Mouse (Mus musculus) kidney, postnatal 25 days (tissue): ENCODE data around the gene Nfkbid.
A peak's percentile ranks its signal among the peaks of the same experiment; 100 is the strongest.

Experiments used
- DNase-seq, 2 experiments: peaks; one replicate each; pipeline ENCODE4 v3.0.0; 2021; ENCODE audit warnings: mixed read lengths in 2 of 2

The Nfkbid gene

DNA sequence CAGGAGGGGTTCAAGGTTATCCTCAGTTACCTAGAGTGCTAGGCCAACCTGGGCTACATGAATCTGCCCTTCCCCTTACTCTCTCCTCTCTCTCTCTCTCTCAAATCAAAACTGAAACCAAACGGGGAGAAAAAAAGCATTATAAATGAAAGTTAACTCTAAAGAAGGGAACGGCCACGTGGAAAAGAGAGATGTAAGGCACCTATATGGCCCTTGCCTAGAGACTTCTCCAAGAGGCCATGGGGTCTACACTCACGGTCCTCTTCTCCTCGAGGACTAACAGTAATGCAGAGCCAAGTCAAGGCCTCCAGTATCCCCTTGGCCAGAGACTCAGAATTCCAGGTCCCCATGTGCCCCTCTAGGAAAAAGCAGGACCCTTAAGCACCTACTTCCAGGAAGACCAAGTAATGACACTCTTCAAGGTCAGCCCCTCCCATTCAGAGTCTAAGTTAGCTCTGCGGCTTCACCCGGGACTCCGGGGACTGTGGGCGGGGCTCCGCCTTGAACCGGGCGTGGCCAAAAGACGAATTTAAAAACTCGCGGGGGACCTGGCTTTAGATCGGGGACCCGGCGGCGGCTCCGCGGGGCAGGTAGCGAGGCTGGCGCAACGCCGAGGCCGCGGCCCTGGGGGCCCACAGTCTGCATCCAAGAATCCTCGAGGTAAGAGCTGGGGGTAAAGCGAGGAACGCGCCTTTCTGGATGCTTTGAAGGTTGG lies at the start of gene Nfkbid:
TSS of gene Nfkbid (plus strand) at position 558 of the 715 bp plus-strand sequence.
- DNase-seq: peak; percentile 75 to 80

DNA sequence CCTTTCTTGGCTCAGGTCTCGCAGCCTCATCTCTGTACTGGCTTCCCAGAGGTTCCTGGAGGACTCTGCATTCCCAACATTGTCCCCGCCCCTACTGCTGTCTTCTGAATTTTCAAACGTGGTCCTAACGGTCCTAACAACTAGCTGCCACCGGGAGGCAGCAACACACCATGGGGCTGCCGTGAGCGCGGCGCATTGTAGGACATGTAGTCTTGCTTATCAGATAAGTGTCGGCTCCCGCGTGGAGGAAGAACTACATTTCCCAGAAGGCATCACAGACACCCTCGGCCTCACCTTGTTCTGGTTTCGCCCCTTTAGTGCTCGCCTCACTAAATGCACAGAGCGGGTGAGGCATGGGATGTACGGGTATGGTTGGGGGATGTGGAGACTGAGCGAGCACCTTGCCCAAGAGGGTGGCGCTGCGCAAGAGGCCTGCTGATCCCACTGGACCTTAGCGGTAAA lies 48.0 kb upstream of the Nfkbid start:
- DNase-seq: peak; percentile 93 to 96

DNA sequence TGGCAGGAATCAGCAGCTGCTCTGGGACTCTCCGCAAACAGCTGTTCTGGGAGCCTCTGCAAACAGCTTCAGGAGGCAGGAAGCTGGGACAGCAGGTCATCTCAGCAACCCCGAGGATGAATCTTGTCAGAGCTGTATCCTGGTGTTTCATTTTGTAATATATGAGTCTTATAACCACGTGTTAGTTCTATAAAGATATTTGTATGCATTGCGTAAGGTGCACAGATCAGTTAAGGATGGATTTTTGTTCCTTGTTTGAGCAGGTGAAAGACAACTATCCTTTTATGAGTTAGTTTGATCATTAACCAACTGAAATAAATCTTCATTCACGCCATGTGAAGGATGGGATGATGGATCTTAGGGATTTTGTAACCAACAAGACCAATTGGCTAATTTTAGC lies 41.5 kb upstream of the Nfkbid start:
- no peak for DNase-seq

DNA sequence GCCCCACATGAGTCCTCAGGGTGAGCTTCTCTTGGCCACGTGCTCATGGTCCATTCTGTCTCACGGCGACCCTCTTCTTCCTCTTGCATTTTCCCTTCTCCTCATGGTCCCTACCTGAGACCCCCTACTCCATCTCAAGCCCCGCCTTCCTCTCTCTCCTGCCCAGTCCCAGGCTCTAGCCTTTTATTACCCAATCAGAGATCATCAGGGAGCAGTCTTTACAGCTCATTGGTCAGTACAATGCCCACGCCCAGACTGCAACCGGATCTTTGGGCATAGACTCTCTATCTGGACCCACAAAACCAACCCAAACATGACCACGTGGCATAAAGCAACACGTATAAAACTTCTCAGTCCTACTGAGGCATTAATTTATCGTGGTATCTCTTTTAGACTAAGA lies 37.4 kb upstream of the Nfkbid start:
- DNase-seq: no peak

DNA sequence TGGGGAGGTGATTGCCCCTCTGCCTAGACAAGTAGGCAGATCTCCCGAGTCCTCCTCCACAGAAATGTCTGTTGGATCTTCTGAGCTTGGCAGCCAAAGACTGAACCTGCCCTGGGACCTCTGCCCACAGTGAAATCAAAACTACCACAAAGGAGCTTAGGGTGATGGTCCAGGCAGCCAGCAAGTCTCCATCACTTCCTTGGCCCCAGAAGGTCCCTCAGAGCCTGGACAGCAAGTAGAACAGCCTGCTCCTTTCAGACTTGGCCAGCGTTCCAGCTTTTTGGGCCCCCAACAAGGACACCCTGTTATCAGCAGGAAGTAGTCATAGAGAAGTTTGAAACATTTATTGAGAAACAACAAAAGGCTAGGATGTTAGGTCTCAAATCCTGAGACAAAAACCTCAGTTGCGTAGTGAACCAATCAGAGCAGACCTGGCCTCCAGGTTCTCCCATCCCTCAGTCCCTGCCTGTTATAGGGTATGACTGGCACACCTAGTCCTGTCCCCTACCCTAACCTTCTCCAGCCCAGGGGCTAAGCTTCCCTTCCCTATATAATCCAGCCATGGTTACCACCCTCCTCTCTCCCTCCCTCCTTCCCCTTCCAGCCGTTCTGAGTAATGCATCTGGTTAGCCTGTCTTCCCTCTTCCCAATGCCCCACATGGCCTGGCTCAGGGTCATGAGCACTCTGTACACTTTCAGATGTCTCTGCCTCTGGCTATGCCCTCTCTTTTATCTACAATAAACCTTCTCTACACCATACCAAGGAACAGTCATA lies 28.6 kb upstream of the Nfkbid start:
- DNase-seq: no peak

DNA sequence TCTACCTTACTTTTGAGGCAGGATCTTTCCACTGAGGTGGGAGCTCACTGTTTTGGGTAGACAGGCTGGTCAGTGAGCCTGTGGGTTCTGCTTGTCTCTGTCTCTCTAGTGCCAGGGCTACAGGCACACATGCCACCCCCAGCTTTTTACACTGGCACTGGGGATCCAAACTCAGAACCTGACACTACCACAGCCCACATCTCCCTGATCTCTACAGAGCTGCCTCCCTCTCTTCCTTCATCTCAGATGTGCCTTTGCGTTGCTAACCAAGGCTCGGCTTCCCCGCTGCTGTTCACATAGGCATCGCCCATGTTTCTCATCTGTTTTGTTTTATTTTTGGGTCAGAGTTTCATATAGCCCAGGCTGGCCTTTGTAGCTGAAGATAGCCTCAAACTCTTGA lies 27.9 kb upstream of the Nfkbid start:
- DNase-seq: no peak

DNA sequence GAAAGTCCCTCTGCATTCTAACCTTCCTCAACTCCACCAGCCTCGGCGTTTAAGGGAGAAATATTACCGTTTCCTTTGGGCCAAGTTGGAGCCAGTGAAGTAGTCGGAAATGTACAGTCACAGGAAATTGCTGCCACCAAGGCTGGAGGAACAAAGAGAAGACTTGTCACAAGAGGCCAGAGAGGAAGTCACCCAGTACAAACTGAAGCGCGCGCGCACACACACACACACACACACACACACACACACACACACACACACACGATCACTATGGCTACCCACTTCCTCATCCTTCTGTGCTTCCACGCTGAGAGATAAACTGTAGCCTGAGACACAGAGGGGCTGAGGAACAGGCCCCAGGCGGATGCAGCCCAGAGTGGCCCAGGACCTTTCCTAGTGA lies 27.2 kb upstream of the Nfkbid start:
- peak; percentile 33 to 56 for DNase-seq

DNA sequence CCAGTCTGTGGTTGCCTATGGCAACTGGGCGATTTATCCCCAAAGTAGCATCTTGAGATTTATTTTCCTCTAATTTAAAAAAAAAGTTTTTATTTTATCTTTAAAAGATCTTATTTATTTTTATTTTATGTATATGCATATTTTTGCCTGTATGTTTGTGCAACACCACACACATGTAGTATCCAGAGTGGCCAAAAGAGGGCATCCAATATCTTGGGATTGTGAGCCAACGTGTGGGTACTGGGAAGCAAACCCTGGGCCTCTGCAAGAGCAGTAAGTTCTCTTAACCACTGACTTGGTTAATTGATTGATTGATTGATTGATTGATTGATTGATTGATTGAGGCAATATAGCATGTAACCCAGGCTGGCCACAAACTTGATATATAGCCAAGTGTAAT lies 26.7 kb upstream of the Nfkbid start:
- peak in 1 of 2 experiments; percentile 14 for DNase-seq

DNA sequence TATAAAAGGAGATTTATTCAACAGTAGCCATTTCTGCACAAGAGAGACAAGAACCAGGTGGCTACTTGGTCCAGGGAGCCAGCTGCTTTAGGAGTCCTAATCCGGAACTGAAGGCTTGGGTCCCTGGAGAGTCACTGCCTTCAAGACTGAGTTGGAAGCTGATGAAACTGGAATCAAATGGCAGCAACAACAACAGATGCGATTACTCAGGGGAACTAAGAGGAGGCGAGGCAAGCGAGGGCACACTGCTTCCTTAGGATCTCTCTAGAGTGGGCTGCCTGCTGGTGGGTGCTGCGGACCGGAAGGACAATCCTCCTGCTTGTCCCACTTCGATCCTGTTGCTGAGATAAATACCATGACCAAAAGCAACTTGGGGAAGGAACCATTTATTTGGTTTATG lies 21.9 kb upstream of the Nfkbid start:
- DNase-seq: no peak

DNA sequence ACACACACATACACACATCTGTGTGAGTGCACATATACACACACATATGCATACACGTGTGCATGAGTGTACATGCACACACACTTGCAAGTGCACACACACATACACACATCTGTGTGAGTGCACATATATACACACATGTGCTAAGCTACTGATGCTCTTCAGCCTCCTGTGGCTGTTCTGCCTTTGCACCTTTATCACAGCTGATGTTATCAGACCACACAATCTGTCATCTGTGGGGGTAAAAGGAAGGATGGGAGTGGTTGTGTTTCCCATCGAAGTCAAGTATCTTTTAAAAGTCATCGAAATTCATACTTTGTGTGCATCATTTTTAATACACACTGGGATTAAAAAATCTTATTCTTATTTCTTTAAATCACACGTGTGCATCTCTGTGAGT lies 19.2 kb upstream of the Nfkbid start:
- DNase-seq: no peak

DNA sequence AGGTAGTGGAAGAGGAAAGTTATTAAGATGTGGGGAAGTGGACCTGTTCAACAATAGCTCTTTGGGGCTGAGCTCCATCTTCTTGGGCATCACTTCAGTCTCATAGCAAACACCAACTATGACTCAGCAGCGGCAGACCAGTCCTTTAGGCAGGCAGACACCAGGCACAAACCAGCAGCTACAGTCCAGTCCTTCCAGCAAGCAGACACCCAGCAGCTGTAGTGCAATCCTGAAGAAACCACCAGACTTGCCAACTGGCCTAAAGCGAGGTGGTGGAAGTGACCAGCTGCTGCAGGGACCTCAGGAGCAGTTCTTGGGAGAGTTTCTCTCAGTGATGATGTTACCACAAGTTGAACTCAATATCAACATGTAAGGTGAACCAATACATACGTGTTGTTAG lies 12.9 kb upstream of the Nfkbid start:
- peak in 1 of 2 experiments; percentile 1 for DNase-seq

DNA sequence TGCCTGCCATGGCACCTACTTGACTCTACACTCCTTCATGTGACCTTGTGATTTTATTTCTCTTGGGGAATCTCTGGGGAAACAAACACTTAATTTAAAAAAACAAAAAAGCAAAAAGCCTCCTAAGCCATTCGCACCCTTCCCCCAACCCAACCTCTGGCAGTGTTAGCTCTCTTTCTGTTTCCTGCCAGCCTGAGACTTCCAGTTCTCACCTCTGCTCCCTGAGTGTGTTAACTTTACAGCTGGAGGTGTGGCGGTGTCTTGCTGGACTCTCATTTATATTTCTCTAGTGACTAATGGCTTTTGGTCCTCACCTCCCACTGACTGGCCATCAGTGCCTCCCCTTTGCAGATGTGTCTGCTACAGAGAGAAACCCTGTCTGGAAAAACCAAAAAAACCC lies 11.7 kb upstream of the Nfkbid start:
- peak in 1 of 2 experiments; percentile 17 for DNase-seq

DNA sequence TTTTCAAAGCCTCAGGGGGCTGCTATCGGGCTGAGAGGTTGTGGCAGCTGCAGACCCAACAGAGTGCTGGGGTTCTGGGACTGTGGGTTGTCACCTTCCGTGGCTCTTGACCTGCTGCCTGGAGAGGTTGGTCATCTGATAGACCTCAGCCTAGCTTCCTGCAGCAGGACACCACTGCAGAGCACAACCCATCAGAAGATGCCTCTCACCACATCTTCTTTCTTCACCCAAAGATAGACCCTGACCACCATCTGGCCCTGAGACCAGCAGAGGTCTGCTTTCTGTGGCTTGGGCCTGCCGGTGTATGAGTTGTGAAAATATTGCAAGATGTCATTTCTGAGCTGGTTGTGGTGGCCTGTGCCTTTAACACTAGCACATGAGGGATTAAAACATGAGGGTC lies 10.5 kb upstream of the Nfkbid start:
- peak in 1 of 2 experiments; percentile 6 for DNase-seq

DNA sequence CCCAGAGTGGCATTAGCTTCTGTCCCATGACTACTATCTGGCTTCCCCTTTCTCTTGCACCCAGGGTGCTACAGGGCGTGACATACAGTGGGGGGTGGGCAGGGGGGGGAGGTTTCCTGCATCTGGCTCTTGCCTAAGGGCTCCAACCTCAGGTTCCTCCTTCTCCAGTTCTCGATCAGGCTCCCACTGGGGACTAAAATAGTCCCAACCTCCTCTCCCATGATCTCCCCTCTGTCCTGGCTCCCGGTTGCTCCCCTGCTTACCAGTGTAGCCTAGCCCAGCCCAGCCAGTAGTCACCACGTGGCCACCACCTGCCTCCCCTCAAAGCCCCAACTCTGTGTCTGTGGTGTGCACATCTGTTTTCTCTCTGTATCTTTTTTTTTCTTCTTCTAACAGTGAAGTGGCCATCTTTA lies 8.8 kb upstream of the Nfkbid start:
- DNase-seq: peak in 1 of 2 experiments; percentile 34

DNA sequence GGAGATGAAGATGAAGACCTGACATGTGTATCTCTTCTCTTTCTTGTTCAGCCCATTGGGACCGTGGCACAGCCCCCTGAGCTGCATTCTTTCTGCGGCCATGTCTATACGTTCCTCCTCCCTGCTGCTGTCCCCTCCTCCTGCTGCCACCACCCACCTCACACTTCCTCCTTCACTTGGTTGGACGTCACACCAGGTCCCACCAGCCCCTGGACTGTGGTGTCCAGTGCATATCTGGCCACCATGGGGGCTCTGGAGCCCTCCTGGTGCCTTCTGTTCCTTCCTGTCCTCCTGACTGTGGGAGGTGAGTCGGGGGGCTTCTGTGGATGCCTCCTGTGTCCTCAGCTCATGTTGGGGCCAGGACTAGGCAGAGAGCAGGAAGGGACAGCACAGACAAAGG lies 7.9 kb upstream of the Nfkbid start, which contains the start of gene Tyrobp:
TSS of gene Tyrobp (plus strand) at position 165 of the 400 bp plus-strand sequence.
- DNase-seq: peak in 1 of 2 experiments; percentile 26

DNA sequence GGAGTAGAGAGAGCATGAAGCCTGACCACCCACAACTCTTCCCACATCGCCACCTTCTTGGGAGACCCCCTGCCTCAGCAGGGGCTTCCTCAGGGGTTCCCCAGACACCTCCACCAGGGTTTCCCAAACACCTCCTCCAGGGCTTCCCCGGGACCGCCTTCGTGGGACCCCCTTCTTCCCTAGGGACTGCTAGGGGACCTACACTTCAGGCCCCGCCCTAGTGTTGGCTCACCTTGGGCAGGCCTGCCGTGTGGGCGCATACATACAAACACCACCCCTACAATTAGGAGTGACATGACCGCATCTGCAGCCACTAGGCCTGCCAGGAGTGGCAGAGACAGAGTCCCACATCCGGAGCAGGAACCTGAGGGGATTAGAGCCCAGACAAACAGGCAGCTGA lies 3.7 kb upstream of the Nfkbid start:
- DNase-seq: peak in 1 of 2 experiments; percentile 27

DNA sequence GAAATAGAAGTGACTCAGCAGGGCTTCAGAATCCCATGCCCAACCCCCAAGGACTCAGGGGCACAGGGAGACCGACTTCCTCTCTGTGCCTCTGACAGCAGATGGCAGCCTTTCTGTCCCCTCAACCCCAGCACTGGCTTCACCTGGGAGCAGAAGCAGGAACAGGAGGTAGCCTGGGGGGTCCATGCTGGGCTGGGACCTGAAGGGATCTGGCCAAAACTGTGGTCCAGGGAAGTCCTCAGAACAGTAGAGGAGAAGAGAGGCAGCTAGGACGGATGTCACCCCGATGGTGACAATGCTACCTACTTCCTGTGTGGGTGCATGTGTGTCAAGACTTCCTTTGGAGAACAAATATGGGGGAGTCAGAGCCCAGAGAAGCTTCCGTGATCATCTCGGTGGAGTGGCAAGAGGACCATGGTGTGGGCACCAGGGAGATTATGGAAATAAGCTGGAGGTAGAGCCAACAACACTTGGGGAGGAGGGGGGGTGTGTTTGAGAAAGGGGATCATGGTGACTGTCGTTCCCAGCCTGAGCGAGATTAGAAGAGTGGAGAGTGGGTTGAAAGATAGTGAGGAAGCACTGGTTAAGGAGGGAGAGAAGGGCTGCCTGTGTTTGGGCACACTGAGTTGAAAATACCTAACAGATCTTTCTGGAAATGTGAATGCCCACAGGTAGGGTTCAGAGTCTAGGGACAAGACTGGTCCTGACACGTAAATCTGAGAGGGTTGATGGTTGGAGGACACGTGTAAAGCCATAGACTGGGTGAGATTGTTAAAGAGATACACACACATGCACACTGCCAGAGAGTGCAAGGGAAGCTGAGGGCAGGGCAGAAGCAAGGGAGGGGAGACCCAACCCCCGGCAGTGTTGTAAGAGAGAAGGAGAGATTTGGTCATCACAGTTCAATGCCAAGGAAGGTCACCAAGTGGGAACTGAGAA lies 1.7 kb upstream of the Nfkbid start, which contains the start of gene Hcst:
TSS of gene Hcst (minus strand) at position 294 of the 939 bp plus-strand sequence.
- DNase-seq: peak in 1 of 2 experiments; percentile 27

DNA sequence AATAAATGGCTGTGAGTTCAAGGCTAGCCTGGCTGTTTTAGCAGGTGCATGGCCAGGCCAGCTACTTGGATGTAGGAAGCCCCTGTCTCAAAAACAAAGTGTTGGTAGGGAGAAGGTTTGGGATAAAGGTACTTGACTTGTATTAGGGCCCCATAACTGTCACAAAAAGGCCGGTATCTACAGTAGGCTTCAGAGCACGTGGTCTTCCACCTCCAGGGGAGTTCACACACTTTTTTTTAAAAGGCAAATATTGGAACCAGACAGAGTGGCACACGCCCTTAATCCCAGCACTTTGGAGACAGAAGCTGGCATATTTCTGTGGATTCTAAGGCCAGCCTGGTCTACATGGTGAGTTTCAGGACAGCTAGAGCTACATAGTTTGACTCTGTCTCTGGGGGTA lies 859 bp upstream of the Nfkbid start:
- no peak for DNase-seq

DNA sequence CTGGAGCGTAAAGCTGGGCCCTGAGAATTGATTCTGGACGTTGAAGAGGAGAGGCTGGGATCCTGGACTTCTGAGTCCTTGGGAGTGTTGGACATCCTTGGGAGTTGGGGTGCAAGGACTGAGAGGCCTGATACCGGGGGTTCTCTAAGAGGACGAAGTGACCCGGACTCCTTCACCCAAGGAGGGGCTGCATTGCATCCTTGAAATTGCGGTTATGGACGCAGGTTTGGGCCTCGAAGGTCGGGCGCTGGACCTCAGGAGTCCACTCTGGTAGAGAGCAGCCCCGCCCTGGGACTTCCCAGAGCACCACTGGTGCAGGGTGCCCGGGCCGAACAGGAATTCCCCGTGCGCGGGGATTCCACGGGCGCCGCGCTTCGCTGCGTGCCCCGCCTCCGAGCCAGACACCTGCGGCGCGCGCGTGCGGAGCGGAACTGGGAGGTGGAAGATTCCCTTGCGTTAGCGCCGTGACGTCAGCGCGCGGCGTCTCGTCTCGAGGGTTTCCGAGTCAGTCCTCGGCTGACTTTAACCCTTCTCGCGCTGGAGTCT lies 431 bp downstream of the Nfkbid start:
- peak; percentile 86 to 92 for DNase-seq

DNA sequence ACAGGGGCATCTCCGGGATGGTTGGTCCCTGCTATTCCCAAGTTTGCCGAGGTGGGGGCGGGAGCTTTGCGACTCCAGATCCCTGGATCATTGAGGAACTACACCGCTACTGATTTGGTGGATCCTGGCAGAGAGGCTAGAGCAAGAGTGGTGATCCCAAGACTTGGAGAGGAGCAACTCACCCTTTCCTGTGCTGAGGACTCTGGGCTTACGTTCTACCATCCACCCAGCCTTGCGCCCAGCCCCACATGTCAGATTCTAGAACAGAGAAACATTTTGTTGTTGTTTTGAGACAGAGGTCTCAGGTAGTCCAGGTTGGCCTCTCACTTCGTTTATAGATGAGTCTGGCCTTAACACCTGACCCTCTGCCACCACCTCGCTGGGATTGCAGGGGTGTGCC lies 1.0 kb downstream of the Nfkbid start:
- DNase-seq: no peak

DNA sequence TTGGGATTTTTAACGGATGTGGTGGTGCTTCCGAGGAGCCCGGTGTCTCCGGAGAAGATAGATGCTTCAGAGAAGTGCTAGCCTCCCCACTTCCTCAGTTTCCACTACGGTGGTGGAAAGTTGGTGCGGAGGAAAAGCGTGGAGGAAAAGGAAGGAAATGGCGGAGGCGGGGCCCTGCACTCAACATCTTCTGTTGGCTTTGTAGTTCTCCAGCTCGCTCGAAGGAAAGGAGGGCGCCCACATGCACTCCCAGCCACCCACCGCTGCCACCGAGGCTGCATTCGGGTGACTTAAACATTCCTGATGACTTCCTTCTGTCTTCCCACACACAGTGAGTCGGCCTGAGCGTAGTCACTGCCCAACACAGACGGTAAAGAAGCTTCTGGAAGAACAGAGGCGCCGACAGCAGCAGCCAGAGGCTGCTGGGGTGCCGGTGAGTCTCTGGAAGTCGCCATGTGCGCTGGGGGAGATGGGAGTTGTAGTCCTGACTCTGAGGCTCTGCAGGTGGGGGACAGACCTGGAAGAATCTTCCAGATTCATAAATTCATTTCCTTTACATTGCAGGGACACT lies 1.6 kb downstream of the Nfkbid start:
- no peak for DNase-seq

DNA sequence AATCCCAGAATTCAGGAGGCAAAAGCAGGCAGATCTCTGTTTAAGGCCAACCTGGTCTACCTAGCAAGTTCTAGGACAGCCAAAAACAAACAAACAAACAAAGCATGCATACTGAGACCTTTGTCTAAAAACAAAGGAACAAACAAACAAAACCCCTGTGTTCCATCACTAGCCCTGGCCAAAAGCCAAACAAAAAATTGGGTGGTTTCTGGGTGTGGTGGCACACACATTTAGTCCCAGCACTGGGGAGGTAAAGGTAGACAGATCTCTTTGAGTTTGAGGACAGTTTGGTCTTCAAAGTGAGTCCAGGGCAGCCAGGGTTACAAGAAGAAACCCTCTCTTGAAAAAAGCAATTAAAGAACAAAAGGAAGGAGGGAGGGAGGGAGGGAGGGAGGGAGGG lies 7.8 kb downstream of the Nfkbid start:
- DNase-seq: no peak
